Mouse (Mus musculus) C2C12 (cell line): ENCODE results near the gene Gm11562.
"Not testable (repeated sequence)": the region's sequence is repeated elsewhere in the genome, so short reads cannot be mapped to it uniquely, and the experiment has no call there.

Experiments
- CTCF ChIP-seq: IDR thresholded peaks from one replicate; pipeline ENCODE4 v1.5.1; 2011; ENCODE audit not compliant: control insufficient read depth, insufficient read depth, insufficient read length
- MAX ChIP-seq: IDR thresholded peaks from one replicate; pipeline ENCODE4 v1.6.1; 2011; ENCODE audit warnings: mild to moderate bottlenecking, control low read depth
- MYOG ChIP-seq: IDR thresholded peaks from one replicate; pipeline ENCODE4 v1.6.1; 2011; ENCODE audit not compliant: control insufficient read depth, insufficient read length; ENCODE audit errors: extremely low read depth
- USF1 ChIP-seq: IDR thresholded peaks from one replicate; pipeline ENCODE4 v1.6.1; 2011; ENCODE audit warnings: low read depth, mild to moderate bottlenecking, control low read depth, moderate library complexity

- TF ChIP-seq USF1, CTCF, MAX, MYOG: not testable (repeated sequence)
Measured at GRCm38 (mm10) chr11:99643635-99644139, 23.5 kb upstream of the Gm11562 start, which contains the start of gene Krtap4-7.
